Mouse (Mus musculus) fibroblast of lung, adult 2 months (primary cell): ENCODE data around the gene Lrrc20.

Experiments used
- DNase-seq: peaks from one replicate; pipeline ENCODE4 v3.0.0-alpha.2; 2011; ENCODE audit warnings: low read depth

Lrrc20 gene

GRCm38 (mm10) chr10:61516866-61517265, 41.3 kb downstream of the Lrrc20 start:
- DNase-seq = no peak

GRCm38 (mm10) chr10:61517296-61518071, 41.9 kb downstream of the Lrrc20 start:
- DNase-seq = no peak

- no peak for DNase-seq
These were observed 42.7 kb downstream of the Lrrc20 start for GRCm38 (mm10) chr10:61518320-61518719.

DNA sequence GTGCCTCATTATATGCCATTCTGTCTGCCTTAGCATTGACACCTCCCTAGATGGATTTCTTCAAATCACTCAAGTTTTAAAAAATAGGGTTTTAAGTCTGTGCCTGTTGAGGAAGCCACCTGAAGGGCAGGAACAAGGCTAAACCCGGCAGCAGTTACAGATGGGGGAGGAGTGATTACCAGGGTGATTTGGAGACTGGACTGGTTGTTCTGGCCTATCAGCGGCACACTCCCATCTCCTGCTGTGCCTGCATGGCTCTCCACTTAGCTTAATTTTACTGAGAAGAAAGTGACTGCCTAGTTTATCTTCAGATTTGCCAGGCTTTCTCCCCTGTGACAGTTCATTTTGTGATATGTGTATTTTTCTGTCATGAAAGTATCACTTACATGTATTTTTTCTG, 43.9 kb downstream of the Lrrc20 start:
- no peak for DNase-seq

GRCm38 (mm10) chr10:61520714-61521113, 45.1 kb downstream of the Lrrc20 start:
- no peak for DNase-seq

DNA sequence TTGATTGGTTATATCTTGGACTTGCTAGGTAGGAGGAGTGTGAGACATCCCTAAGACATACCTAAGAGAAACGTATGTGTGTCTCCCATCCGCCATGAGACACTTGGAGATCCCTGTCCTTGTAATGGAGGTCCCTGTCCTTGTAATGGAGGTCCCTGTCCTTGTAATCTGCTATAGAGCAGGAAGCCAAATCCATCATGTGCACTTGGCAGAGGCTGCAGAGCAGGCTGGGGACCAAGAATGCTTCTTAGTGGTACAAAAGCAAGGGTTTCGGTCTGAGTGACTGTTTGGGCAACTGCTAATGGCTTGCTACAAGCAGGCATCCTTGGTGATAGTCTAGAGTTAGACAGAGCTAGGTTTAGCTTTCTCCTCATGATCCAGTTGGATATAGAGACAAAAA, 55.3 kb downstream of the Lrrc20 start:
- no peak for DNase-seq

- DNase-seq = no peak
These were observed 57.7 kb downstream of the Lrrc20 start for GRCm38 (mm10) chr10:61533285-61533684.

DNA sequence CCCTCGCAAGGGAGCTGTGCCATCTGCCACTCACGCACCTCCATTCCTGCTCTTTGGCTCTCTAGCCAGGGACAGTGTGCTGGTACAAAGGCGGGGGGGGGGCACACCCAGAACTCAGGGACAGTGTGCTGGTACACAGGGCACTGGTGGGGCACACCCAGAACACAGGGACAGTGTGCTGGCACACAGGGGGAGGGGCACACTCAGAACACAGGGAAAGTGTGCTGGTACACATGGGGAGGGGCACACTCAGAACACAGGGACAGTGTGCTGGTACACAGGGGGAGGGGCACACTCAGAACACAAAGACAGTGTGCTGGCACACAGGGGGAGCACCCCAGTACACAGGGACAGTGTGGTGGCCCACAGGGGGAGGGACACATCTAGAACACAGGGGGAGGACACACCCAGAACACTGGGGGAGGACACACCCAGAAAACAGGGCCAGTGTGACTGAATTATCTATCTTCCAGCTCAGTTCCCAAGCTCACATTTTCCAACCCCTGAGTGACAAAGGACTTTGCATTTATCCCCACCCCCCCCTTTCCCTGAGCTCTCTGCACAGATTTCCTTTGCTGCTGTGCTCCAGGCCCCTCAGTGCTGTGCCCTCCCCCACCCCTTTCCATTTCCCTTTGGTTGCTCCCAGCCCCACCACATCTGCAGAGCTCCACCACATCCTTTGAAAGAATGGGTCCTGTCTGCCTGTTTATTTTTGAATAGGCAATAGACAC, 58.9 kb downstream of the Lrrc20 start:
- no peak for DNase-seq

GRCm38 (mm10) chr10:61535441-61535840, 59.8 kb downstream of the Lrrc20 start:
- no peak for DNase-seq

GRCm38 (mm10) chr10:61536130-61537035, 60.8 kb downstream of the Lrrc20 start:
- DNase-seq = no peak

GRCm38 (mm10) chr10:61537036-61537380, 61.4 kb downstream of the Lrrc20 start:
- no peak for DNase-seq

GRCm38 (mm10) chr10:61538446-61538845, 62.8 kb downstream of the Lrrc20 start:
- DNase-seq = no peak

DNA sequence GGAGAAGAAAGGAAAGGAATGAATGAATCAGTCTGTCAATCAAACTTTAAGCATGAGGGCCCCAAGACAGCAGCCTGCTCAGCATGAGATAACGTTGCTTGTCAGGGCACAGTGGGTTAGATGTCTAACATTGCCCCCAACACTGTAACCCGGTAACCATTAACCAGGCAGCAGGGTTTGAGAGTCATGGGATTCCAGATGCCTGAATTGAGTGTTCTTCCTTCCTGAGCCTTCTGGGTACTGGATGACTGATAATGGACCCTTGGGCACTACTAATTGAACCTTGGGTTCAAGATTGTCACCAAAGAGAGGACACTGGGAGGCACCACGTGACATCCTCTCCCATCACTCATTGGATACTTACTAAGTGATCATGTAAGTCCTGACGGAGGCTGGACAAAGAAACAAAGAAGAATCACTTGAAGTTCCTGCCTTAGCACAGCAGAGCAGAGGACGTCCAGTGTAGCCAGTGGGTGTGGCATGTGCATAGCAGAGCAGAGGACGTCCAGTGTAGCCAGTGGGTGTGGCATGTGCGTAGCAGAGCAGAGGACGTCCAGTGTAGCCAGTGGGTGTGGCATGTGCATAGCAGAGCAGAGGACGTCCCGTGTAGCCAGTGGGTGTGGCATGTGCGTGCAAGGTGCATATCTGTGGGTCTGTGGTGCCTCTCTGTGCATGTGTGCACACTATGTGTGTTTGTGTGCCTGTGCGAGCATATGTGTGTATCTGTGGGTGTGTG, 68.7 kb downstream of the Lrrc20 start:
- no peak for DNase-seq

DNA sequence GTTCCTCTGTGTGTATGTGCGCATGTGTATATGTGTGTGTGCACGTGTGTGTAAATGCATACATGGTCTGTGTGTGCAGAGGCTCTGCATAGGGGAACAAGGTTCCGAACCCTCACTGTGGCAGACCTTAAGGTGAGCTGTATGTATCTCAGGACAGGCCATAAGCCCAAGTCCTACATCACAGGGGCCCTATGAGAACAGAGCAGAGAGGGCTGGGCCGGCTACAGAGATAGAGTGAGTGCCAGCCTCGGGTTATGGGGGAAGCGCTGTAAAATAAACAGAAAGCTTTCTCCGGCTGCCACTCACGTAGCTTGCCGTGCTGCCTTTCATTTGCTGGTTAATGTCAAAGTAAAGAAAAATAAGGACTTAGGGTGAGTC, 69.3 kb downstream of the Lrrc20 start:
- no peak for DNase-seq

GRCm38 (mm10) chr10:61550106-61550505, 74.5 kb downstream of the Lrrc20 start:
- DNase-seq = no peak

GRCm38 (mm10) chr10:61555155-61555554, 79.6 kb downstream of the Lrrc20 start:
- DNase-seq = no peak

DNA sequence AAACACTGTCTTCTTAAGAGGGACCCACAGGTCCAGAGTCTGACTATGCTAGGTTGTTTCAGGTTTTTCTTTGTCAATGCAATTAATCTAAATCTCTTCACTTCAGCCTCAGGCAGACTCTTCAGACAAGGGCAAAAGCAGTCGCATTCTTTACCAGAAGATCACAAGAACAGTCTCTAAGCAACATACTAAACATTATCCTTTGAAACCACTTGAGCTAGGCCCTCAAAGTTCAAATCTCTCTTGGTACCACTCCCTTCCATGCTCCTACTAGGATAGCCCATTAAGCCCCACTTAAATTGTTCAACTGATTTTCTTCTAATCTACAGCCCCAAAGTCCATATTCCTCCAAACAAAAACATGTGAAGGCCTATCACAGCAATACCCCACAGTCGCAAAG, 83.0 kb downstream of the Lrrc20 start:
- no peak for DNase-seq

GRCm38 (mm10) chr10:61559544-61559943, 83.9 kb downstream of the Lrrc20 start:
- no peak for DNase-seq

DNA sequence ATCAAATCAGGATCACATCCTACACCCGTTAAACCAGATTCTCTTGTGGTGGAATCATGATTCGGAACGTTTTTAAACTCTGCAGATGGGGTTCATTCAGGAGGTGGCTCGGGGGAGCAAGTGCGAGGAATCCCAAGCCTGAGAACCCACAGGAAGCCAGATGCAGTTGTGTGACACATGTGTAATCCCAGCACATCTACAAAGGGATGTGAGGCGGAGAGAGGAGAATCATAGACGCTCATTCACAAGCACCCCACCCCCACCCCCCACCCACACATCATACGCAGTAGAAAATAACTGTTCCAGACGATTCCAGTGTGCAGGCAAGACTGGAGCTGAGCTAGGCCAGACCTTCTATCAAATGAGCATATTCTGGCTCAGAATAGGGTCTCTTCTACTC, 87.9 kb downstream of the Lrrc20 start:
- DNase-seq = no peak

DNA sequence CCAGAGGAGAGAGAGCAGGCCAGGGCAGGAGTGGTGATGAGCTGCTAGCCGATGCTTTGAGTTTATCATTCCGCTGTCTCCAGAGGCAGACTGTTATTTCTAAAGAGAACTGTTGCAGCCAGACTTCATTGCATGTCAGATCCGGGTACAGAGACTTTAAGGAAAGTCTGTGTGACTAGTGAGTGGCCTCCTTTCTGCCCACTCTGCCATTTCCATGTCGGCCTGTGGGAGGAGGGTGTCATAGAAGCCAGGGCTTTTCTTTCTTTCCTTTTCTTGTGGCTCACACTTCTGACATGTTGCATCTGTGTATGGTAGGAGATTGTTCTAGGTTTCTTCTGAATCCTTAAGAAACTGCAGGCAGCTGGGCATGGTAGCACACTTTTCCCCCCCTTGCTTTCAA, 88.8 kb downstream of the Lrrc20 start:
- DNase-seq = no peak

GRCm38 (mm10) chr10:61570181-61570580, 94.6 kb downstream of the Lrrc20 start:
- DNase-seq = peak; percentile 7

DNA sequence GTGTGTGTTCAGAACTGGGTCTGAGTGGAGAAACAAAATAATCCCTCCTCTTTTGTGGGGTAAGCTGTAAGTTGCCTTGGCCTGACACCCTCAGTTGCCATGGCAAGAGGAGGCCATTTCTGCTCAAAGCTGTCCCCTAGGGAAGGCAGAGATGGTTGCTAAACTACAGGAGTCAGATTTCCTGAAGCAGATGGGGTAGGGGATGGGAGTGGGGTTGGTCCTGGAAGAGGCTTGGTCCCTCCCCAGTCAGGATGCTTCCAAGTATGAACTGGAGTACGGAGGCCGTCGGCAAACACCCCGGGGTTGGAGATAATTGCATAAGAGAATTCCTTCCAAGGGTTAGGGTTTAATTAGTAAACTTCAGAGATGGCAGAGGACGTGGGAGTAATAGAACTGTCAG, 96.5 kb downstream of the Lrrc20 start:
- no peak for DNase-seq
